Mouse (Mus musculus): ENCODE data around the gene Rad23a. TPM values are rescaled to one million over a fixed set of nuclear protein-coding genes. Genes with fewer than 3 reads are reported as not detected.

Gene Rad23a
- polyA plus RNA-seq, 1 experiment from 2014 or later, result 188 TPM

Small RNAs within 50 kb of the gene (microRNA-seq; reads per million reads assigned to microRNA genes)
- gene Mir7069 (ENCODE audit: borderline number of aligned reads), result 11.6 reads per million, percentile 24 among the genes with 10 or more reads in this experiment

Other genes with a start within 250 kb of the Rad23a start
- gene Ier2, start 177.8 kb downstream of the Rad23a start, polyA plus RNA-seq (2014; fragmentation: Nextera tagmentation; extraction: Ambion mirVana), result 46.5 and 50.1 TPM in 2 replicates
- gene Trmt1, start 154.4 kb downstream of the Rad23a start, polyA plus RNA-seq (2014; fragmentation: Nextera tagmentation; extraction: Ambion mirVana), result 94.1 and 95.6 TPM in 2 replicates
- 23.0 and 25.2 TPM in 2 replicates for gene Nacc1, start 152.8 kb downstream of the Rad23a start, polyA plus RNA-seq (2014; fragmentation: Nextera tagmentation; extraction: Ambion mirVana)
- gene Lyl1, start 139.2 kb downstream of the Rad23a start, polyA plus RNA-seq (2014; fragmentation: Nextera tagmentation; extraction: Ambion mirVana), result 67.9 and 68.6 TPM in 2 replicates
- gene G430095P16Rik, start 117.7 kb downstream of the Rad23a start, polyA plus RNA-seq (2014; fragmentation: Nextera tagmentation; extraction: Ambion mirVana), result 11.8 and 12.3 TPM in 2 replicates
- gene Nfix, start 40.3 kb downstream of the Rad23a start, polyA plus RNA-seq (2014; fragmentation: Nextera tagmentation; extraction: Ambion mirVana), result 5.0 and 7.1 TPM in 2 replicates
- gene Dand5, start 17.8 kb downstream of the Rad23a start, polyA plus RNA-seq (2014; fragmentation: Nextera tagmentation; extraction: Ambion mirVana), result 4.5 and 4.9 TPM in 2 replicates
- gene Gadd45gip1, start 9.1 kb downstream of the Rad23a start, polyA plus RNA-seq (2014; fragmentation: Nextera tagmentation; extraction: Ambion mirVana), result 87.8 and 90.6 TPM in 2 replicates
- gene Calr, start 6.3 kb upstream of the Rad23a start, polyA plus RNA-seq (2014; fragmentation: Nextera tagmentation; extraction: Ambion mirVana), result 860 and 893 TPM in 2 replicates
- 130 TPM in 2 replicates for gene Farsa, start 16.3 kb upstream of the Rad23a start, polyA plus RNA-seq (2014; fragmentation: Nextera tagmentation; extraction: Ambion mirVana)
- gene Syce2, start 31.4 kb upstream of the Rad23a start, polyA plus RNA-seq (2014; fragmentation: Nextera tagmentation; extraction: Ambion mirVana), result 144 and 160 TPM in 2 replicates
- gene Gcdh, start 53.3 kb upstream of the Rad23a start, polyA plus RNA-seq (2014; fragmentation: Nextera tagmentation; extraction: Ambion mirVana), result 53.5 and 56.7 TPM in 2 replicates
- 458 and 504 TPM in 2 replicates for gene Klf1, start 61.3 kb upstream of the Rad23a start, polyA plus RNA-seq (2014; fragmentation: Nextera tagmentation; extraction: Ambion mirVana)
- 11.5 and 12.7 TPM in 2 replicates for gene Dnase2a, start 67.9 kb upstream of the Rad23a start, polyA plus RNA-seq (2014; fragmentation: Nextera tagmentation; extraction: Ambion mirVana)
- gene Mast1, start 96.7 kb upstream of the Rad23a start, polyA plus RNA-seq (2014; fragmentation: Nextera tagmentation; extraction: Ambion mirVana), result 0.14 and 0.29 TPM in 2 replicates
- gene Rtbdn, start 106.3 kb upstream of the Rad23a start, polyA plus RNA-seq (2014; fragmentation: Nextera tagmentation; extraction: Ambion mirVana), result 0.22 and 0.49 TPM in 2 replicates
- gene Gm49661, start 128.8 kb upstream of the Rad23a start, polyA plus RNA-seq (2014; fragmentation: Nextera tagmentation; extraction: Ambion mirVana), result not detected in 2 replicates
- 1,398 and 1,409 TPM in 2 replicates for gene Prdx2, start 128.9 kb upstream of the Rad23a start, polyA plus RNA-seq (2014; fragmentation: Nextera tagmentation; extraction: Ambion mirVana)
- gene Rnaseh2a, start 129.1 kb upstream of the Rad23a start, polyA plus RNA-seq (2014; fragmentation: Nextera tagmentation; extraction: Ambion mirVana), result 195 and 197 TPM in 2 replicates
- gene Junb, start 138.1 kb upstream of the Rad23a start, polyA plus RNA-seq (2014; fragmentation: Nextera tagmentation; extraction: Ambion mirVana), result 21.1 and 23.2 TPM in 2 replicates
- 15.5 and 16.7 TPM in 2 replicates for gene Hook2, start 149.9 kb upstream of the Rad23a start, polyA plus RNA-seq (2014; fragmentation: Nextera tagmentation; extraction: Ambion mirVana)
- 0.13 TPM in 1 of 2 replicates, not detected in the other for gene Best2, start 173.9 kb upstream of the Rad23a start, polyA plus RNA-seq (2014; fragmentation: Nextera tagmentation; extraction: Ambion mirVana)
- 100 and 103 TPM in 2 replicates for gene Asna1, start 184.6 kb upstream of the Rad23a start, polyA plus RNA-seq (2014; fragmentation: Nextera tagmentation; extraction: Ambion mirVana)
- gene Trir, start 186.2 kb upstream of the Rad23a start, polyA plus RNA-seq (2014; fragmentation: Nextera tagmentation; extraction: Ambion mirVana), result 126 and 138 TPM in 2 replicates
- 17.7 and 19.3 TPM in 2 replicates for gene Tnpo2, start 196.2 kb upstream of the Rad23a start, polyA plus RNA-seq (2014; fragmentation: Nextera tagmentation; extraction: Ambion mirVana)
- 15.5 and 17.4 TPM in 2 replicates for gene Fbxw9, start 219.4 kb upstream of the Rad23a start, polyA plus RNA-seq (2014; fragmentation: Nextera tagmentation; extraction: Ambion mirVana)
- gene Gm5741, start 227.3 kb upstream of the Rad23a start, polyA plus RNA-seq (2014; fragmentation: Nextera tagmentation; extraction: Ambion mirVana), result not detected in 2 replicates
- 72.5 and 73.8 TPM in 2 replicates for gene Dhps, start 231.1 kb upstream of the Rad23a start, polyA plus RNA-seq (2014; fragmentation: Nextera tagmentation; extraction: Ambion mirVana)
- 103 and 105 TPM in 2 replicates for gene Wdr83os, start 240.1 kb upstream of the Rad23a start, polyA plus RNA-seq (2014; fragmentation: Nextera tagmentation; extraction: Ambion mirVana)
- gene Wdr83, start 240.6 kb upstream of the Rad23a start, polyA plus RNA-seq (2014; fragmentation: Nextera tagmentation; extraction: Ambion mirVana), result 46.4 and 50.4 TPM in 2 replicates
- gene Man2b1, start 242.6 kb upstream of the Rad23a start, polyA plus RNA-seq (2014; fragmentation: Nextera tagmentation; extraction: Ambion mirVana), result 38.6 and 40.3 TPM in 2 replicates

All from liver, embryonic 11.5 days (tissue).